Mouse (Mus musculus) midbrain, embryonic 16.5 days (tissue): Measurements from ENCODE around the gene Ppp2r2d. TPM values are rescaled to one million over a fixed set of nuclear protein-coding genes. Genes with fewer than 3 reads are reported as not detected.

Experiments used
- ATAC-seq: fragments of 200-750 bp; cut with Nextera tagmentation; 2 replicates; pipeline ENCODE4 v1.8.0; 2017; ENCODE audit warnings: moderate TSS enrichment
- H3K27ac ChIP-seq: fragments of 300-500 bp; sonication (generic); 2 replicates; pipeline ENCODE4 v1.5.1; 2014; ENCODE audit warnings: mild to moderate bottlenecking, low read length, mixed read lengths
- H3K27me3 ChIP-seq: fragments of 300-500 bp; sonication (generic); 2 replicates; pipeline ENCODE4 v1.6.1; 2014; ENCODE audit warnings: low read depth, low read length, mixed read lengths; ENCODE audit not compliant: control insufficient read depth, insufficient read depth
- H3K36me3 ChIP-seq: fragments of 300-500 bp; sonication (generic); 2 replicates; pipeline ENCODE4 v1.6.1; 2014; ENCODE audit warnings: mild to moderate bottlenecking, low read length, moderate library complexity, mixed read lengths; ENCODE audit not compliant: control insufficient read depth, insufficient read depth
- H3K4me1 ChIP-seq: fragments of 300-500 bp; sonication (generic); 2 replicates; pipeline ENCODE4 v1.6.1; 2014; ENCODE audit warnings: mild to moderate bottlenecking, low read length, mixed read lengths; ENCODE audit not compliant: control insufficient read depth, insufficient read depth
- H3K4me2 ChIP-seq: fragments of 300-500 bp; sonication (generic); 2 replicates; pipeline ENCODE4 v1.6.1; 2014; ENCODE audit warnings: mild to moderate bottlenecking, low read length, mixed read lengths
- H3K4me3 ChIP-seq: fragments of 300-500 bp; sonication (generic); 2 replicates; pipeline ENCODE4 v1.5.1; 2014; ENCODE audit warnings: low read depth, mild to moderate bottlenecking, low read length, moderate library complexity, mixed read lengths
- H3K9ac ChIP-seq: fragments of 300-500 bp; sonication (generic); 2 replicates; pipeline ENCODE4 v1.6.1; 2014; ENCODE audit warnings: low read depth, low read length, mixed read lengths
- H3K9me3 ChIP-seq: fragments of 300-500 bp; sonication (generic); replicated peaks from 2 replicates; pipeline ENCODE4 v1.6.1; 2014; ENCODE audit warnings: mild to moderate bottlenecking, low read length, mixed read lengths; ENCODE audit not compliant: control insufficient read depth, poor library complexity, severe bottlenecking
- WGBS: fragments of 180-500 bp; shearing (Covaris S2); extraction: QIAGEN DNeasy Blood & Tissue Kit; methylation state at CpG from one replicate; pipeline ENCODE4 v1.1.7; 2014; 5-methylcytosine and 5-hydroxymethylcytosine counted together
- polyA plus RNA-seq: library from polyadenylated mRNA; unstranded; fragments of >200 nt; fragmentation: Nextera tagmentation; extraction: Ambion mirVana; gene quantifications from 2 replicates; pipeline ENCODE4 v1.2.1, GENCODE M21; 2015

Ppp2r2d gene
- polyA plus RNA-seq, 1 experiment from 2014 or later: 85.3 TPM

DNA sequence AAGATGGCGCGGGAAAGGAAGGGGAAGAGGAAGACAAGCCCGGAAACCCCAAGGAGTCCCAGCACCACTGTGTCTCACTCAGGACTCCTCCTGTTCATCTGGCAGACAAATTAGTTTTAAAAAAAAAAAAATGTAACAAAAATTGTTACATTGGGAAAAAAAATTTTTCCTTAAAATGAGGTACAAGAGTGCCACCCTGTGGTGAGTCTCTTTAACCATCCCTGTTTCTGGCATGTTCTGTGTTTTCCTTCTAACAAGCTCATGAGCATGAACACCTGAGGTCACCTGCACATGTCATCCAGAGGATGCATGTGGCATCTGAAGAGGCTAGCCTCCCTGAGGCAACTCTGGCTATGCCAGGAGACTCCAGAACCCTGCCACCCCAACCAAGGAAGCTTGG lies 10.9 kb upstream of the Ppp2r2d start:
- no peak for ATAC-seq
- 93% methylated on average over 3 of the region's 3 CpGs for WGBS

DNA sequence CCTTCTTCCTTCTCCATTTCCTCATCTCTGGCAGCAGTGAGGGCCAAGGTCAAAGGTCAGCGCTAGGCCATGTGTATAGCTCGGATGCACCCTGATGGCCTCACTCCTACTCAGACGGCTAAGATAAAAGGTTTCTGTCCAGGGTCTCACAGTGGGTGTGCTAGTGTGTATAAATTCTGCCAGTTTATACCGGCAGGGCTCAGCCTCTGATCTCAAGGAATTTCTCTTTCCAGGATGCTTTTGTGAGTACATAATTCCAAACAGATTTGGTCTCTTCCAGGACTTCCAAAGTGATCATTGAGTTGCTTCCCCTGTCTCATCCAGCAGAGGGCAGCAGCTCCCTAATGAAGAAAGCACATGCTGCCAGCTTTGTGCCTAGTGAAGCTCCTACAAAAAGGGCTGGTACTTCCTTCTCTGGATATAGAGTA lies 5.3 kb upstream of the Ppp2r2d start:
- ATAC-seq: no peak
- WGBS: 42% methylated on average over 4 of the region's 4 CpGs

More for the DNA sequence above, 10.9 kb upstream of the Ppp2r2d start:
- Histone ChIP-seq H3K9ac (no peak overlapping the region), H3K4me2 (no peak overlapping the region), H3K27me3 (no peaks in the 10 kb centered on the region), H3K9me3 (no peaks in the 10 kb centered on the region), H3K27ac (no peak overlapping the region), H3K4me1 (0 out of 2 replicates have a peak, but pooled peaks cover 2% of the 10 kb centered on the region), H3K36me3 (no peaks in the 10 kb centered on the region), H3K4me3 (no peak overlapping the region)

DNA sequence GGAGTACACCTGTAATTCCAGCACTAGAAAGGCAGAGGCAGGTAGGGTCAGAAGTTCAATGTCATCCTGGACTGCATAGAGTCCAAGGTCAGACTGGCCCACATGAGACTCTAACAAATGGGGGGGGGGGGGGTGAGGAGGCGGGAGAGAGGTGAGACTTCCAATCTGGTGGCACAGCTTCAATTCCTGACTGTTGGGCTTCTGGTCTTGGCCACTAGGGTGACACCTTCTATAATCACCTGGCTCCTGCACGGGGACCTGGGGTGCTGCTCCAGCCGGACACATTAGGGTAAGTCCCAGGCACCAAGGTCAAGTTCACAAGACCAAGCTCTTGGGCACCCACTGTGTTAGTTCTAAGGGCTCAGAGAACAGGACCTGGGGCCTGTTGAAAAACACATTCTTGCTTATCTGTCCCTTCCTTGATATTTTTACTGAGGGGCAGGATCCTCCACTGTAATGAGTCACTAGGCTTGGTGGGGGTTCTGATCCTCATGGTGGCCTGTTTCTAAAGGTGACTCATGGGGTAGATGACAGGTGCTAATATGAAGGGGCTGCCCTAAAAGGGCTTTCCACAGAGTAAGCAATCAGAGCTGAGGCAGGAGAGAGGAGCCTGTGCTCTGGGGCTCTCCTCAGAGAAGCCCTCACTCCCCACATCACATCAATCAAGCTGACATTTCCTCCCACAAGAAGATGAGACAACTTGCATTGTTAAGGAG lies 4.3 kb upstream of the Ppp2r2d start:
- no peak overlapping the region for H3K9ac ChIP-seq
- H3K9me3 ChIP-seq: no peaks in the 10 kb centered on the region
- ATAC-seq: no peak
- WGBS: 70% methylated on average over 3 of the region's 3 CpGs
- H3K27me3 ChIP-seq: no peaks in the 10 kb centered on the region
- H3K4me3 ChIP-seq: no peak overlapping the region
- H3K27ac ChIP-seq: no peak overlapping the region
- no peaks in the 10 kb centered on the region for H3K36me3 ChIP-seq
- peaks cover 24% of the 10 kb centered on the region for H3K4me1 ChIP-seq
- H3K4me2 ChIP-seq: no peak overlapping the region

More for the DNA sequence above, 5.3 kb upstream of the Ppp2r2d start:
- Histone ChIP-seq H3K27me3 (no peaks in the 10 kb centered on the region), H3K4me3 (no peak overlapping the region), H3K9me3 (no peaks in the 10 kb centered on the region), H3K36me3 (no peaks in the 10 kb centered on the region), H3K4me2 (no peak overlapping the region), H3K4me1 (peaks cover 24% of the 10 kb centered on the region), H3K9ac (no peak overlapping the region), H3K27ac (no peak overlapping the region)

DNA sequence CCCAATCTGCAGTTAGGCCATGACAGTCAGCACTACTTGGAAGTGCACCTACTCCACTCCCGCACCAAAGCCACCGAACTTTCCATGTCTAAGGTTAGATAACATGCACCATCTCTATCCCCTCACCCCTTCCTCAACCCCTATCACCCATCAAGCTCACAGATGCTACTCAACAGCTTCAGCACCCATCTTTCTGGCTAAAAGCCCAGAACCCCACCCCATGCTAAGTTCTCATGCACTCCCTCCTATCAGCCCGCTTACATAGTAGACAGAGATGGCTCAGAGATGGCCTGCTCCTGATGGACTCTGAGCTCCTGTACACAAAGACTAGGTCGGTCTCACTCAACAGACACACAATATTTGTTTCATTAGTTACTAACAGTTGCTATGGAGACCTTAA lies 2.5 kb upstream of the Ppp2r2d start:
- no peak overlapping the region for H3K9ac ChIP-seq
- no peak for ATAC-seq
- 87% methylated on average over 4 of the region's 4 CpGs for WGBS
- no peak overlapping the region for H3K27ac ChIP-seq
- H3K4me1 ChIP-seq: peaks cover 35% of the 10 kb centered on the region
- no peaks in the 10 kb centered on the region for H3K36me3 ChIP-seq
- H3K4me3 ChIP-seq: no peak overlapping the region
- H3K4me2 ChIP-seq: peak overlapping the region; percentile 47
- H3K9me3 ChIP-seq: no peaks in the 10 kb centered on the region
- no peaks in the 10 kb centered on the region for H3K27me3 ChIP-seq

DNA sequence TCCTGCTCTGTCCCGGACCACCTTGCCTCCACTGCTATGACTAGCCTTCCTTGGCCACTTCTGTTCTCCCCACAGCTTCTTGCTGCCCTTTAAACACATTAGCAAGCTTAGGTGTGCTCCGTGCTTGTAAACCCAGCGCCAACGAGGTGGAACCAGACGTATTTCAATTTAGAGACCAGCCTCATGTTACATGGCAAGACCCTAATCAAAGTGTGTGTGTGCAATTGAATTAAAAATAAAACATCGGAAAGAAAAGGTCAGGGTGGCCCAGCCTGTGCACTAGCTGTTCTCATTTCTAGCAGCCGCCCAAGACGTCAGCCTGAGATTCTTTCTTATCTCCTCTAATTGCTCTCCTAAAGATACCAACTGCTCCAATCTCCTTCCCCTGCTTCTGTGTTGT lies 768 bp upstream of the Ppp2r2d start:
- WGBS: 46% methylated on average over 8 of the region's 8 CpGs
- Histone ChIP-seq H3K9ac (peak overlapping the region; percentile 97; the same call in 1 of the 2 replicates), H3K36me3 (no peaks in the 10 kb centered on the region), H3K4me2 (peak overlapping the region; percentile 47), H3K9me3 (no peaks in the 10 kb centered on the region), H3K27ac (peak overlapping the region; percentile 90), H3K27me3 (no peaks in the 10 kb centered on the region), H3K4me1 (peaks cover 50% of the 10 kb centered on the region), H3K4me3 (peak overlapping the region; percentile 93)
- ATAC-seq: no peak

DNA sequence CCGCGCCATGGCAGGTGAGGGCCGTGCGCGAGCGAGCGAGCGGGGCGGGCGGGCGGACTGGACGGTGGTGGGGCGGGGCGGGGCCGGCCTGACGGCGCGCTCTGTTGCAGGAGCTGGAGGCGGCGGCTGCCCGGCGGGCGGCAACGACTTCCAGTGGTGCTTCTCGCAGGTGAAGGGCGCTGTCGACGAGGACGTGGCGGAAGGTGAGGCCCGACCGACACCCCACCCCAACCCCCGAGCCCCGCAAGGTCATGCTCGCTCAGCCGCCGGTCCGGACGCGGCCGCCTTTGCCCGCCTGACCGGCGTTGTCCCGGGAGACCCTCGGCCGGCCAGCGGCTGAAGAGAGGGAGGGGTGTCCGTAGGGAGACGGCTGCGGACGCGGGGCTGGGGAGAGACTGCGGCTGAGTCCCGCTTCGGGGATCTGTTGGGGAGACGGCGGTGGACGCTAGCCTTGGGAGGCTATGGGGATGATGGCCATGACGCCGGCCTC lies 668 bp downstream of the Ppp2r2d start:
- Histone ChIP-seq H3K36me3 (no peaks in the 10 kb centered on the region), H3K4me2 (peak overlapping the region; percentile 76), H3K4me1 (peaks cover 52% of the 10 kb centered on the region), H3K9ac (peak overlapping the region; percentile 97), H3K9me3 (no peaks in the 10 kb centered on the region), H3K27me3 (no peaks in the 10 kb centered on the region), H3K27ac (peak overlapping the region; percentile 90), H3K4me3 (peak overlapping the region; percentile 93)
- under 1% methylated on average over 51 of the region's 61 CpGs for WGBS
- peak; percentile 80 for ATAC-seq

DNA sequence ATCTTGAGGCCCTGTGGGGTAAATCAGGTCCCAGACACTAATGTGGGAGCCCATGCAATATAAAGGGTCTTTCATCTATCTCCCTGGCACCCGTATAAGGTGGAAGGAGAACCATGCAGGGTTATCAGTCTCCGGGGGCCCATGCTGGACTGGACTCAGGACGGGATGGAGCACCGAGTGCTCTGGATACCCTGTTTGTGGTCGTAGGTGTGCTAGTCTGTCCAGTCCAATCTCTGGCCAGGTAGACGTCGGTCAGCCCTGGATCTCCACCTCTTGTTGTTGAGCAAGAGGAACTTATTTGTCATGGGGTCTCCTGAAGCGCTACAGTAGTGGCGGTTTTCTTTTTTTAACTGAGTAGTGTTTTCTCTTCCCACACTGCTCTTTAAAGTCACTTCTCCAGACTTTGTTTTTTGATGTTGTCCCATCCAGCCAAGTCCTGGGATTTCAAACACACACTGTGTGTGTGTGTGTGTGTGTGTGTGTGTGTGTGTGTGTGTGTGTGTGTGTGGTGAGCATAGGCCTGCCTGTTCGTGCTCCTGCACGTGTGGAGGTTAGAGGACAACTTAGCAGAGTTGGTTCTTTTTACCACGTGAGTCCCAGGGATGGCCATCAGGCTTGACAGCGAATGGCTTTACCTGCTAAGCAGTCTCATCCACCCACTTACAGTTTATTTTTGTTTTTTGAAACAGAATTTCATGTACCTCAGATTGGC lies 1.6 kb downstream of the Ppp2r2d start:
- Histone ChIP-seq H3K4me2 (peak overlapping the region; percentile 76), H3K27ac (peak overlapping the region; percentile 90; the same call in 1 of the 2 replicates), H3K36me3 (no peaks in the 10 kb centered on the region), H3K9me3 (no peaks in the 10 kb centered on the region), H3K27me3 (no peaks in the 10 kb centered on the region), H3K4me1 (peaks cover 52% of the 10 kb centered on the region), H3K4me3 (peak overlapping the region; percentile 93), H3K9ac (peak overlapping the region; percentile 97)
- 37% methylated on average over 13 of the region's 13 CpGs for WGBS
- ATAC-seq: no peak

DNA sequence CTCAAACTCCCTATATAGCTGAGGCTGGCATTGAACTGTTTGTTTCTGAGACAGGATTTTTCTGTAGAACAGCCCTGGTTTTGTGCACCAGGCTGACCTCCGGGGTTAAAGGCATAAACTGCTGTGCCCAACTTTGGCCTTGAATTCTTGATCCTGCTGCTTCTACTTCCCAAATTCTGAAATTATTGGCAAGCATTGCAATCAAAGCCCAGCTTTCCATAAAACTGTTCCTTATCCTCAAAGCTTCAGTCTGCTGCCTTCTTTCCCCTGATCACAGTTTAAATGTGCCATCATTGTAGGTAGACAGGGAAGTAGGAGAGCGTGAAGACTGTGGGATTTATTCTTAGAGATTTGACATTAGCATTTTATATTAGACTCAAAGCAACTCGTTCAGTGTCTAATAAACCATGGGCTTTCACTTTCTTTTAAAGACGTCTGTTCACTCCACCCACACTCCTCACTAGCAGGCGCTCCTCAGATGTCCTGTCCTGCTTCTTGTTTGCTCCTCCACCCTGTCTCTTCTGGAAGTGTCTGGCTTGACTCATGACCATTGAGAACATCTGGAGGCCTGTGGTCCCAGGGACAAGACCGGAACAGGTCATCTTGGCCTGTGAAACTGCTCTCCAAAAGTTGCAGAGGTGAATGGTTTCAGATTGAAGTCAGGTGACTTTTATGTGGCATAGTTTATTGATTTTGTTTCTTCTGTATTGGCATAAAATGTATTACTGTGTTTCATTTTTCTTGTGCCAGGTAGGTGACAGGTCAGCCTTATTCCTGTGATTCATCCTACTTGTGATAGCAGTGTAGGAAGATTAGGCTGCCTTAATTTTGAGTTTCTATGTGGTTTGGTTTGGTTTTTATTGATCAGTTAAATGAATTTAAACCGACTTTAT lies 2.4 kb downstream of the Ppp2r2d start:
- H3K9ac ChIP-seq: 0 out of 2 replicates have a peak overlapping the region, but pooled peaks have one; percentile 16
- peaks cover 4% of the 10 kb centered on the region for H3K36me3 ChIP-seq
- no peaks in the 10 kb centered on the region for H3K9me3 ChIP-seq
- ATAC-seq: no peak
- H3K4me3 ChIP-seq: peak overlapping the region; percentile 93; the same call in 1 of the 2 replicates
- H3K27me3 ChIP-seq: no peaks in the 10 kb centered on the region
- peak overlapping the region; percentile 76 for H3K4me2 ChIP-seq
- H3K27ac ChIP-seq: no peak overlapping the region
- H3K4me1 ChIP-seq: peaks cover 52% of the 10 kb centered on the region
- WGBS: 80% methylated on average over 7 of the region's 7 CpGs
